Mouse (Mus musculus): Measurements from ENCODE around the gene Adra1d. TPM values are rescaled to one million over a fixed set of nuclear protein-coding genes. Genes with fewer than 3 reads are reported as not detected.

Adra1d gene
- polyA plus RNA-seq, 1 experiment from 2014 or later, result 0.34 TPM

Other genes with a start within 250 kb of the Adra1d start
- gene Rnf24, start 209.4 kb downstream of the Adra1d start, polyA plus RNA-seq (2014; fragmentation: Nextera tagmentation; extraction: Ambion mirVana), result 8.5 and 9.2 TPM in 2 replicates
- 26.2 and 26.9 TPM in 2 replicates for gene Smox, start 70.8 kb downstream of the Adra1d start, polyA plus RNA-seq (2014; fragmentation: Nextera tagmentation; extraction: Ambion mirVana)

All from midbrain, embryonic 11.5 days (tissue).